ENCODE assay signal across 18 mouse cellular contexts in the genomic region with DNA sequence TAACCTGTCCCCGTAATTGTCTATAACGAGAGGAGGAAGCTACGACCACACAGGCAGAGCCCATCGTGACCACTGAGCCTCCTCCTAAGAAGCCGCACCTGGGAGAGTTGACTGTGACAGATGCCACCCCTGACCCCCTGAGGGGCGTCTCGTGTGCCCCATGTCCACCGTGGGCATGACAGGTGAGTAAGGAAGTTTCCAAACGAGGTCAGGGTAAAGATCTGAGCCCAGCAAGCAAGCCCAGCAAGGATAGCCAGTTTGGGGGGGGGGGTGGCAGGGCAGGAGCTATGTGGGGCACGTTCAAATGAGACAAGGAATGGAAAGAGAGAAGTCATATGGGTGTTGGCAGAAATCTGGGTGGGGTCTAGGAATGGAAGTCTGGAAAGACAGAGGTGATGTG. TPM values are rescaled to one million over a fixed set of nuclear protein-coding genes. Genes with fewer than 3 reads are reported as not detected.
A peak's percentile ranks its signal among the peaks of the same experiment; 100 is the strongest.
DNase-seq lines count a peak whose midpoint lies in the region.
"Had no signal": no experiment of that assay in that cellular context is flagged by ENCODE, and none has a peak within 500 bp of the region (broad histone marks: within the 10 kb centered on the region; RNA-seq: fewer than 3 reads in every experiment).

No protein-coding gene starts in this region.

- DNase-seq in adrenal gland, adult 2 months: peak; percentile 36
- DNase-seq in adrenal gland, adult 8-10 months: no peak
- DNase-seq in heart, adult 11 months: peak; percentile 75
- no peak for DNase-seq in heart, adult 18-20 months
- peak; percentile 30 for DNase-seq in testis, postnatal 10 days (ENCODE audit: low spot score)
- DNase-seq in testis, postnatal 14 days (ENCODE audit: low spot score): no peak
- DNase-seq in adrenal gland, postnatal 36 days: peak; percentile 35 to 48
- DNase-seq in retina, postnatal 1 day: no peak

RNA-seq across cellular contexts. Expression of gene Cyp21a1, which starts 9.3 kb away (rescaled TPM):
- total RNA-seq in adrenal gland, adult 2 months (2021): over 10,000 TPM in 1 of 2 experiments, 1,000 to 10,000 TPM in 1; 5,616 to 11,133 TPM
- polyA plus RNA-seq in adrenal gland, adult 2 months (2012; rRNA removed): 14,410 and 19,594 TPM in 2 replicates
- total RNA-seq in adrenal gland, adult 8-10 months (2022): over 10,000 TPM in 2 of 4 experiments, 1,000 to 10,000 TPM in 2; 6,868 to 18,233 (median 12,184) TPM
- total RNA-seq in heart, adult 18-20 months (2021): not detected
- 1,000 to 10,000 TPM; 6,006 to 9,312 TPM for total RNA-seq in adrenal gland, postnatal 36 days (2021)
- total RNA-seq: common myeloid progenitor, adult 5-6 weeks; MEL had no signal
- polyA plus RNA-seq: C2C12; embryonic facial prominence, embryonic 11.5 days; embryonic facial prominence, embryonic 13.5 days; erythroblast, embryonic 14.5 days; forebrain, embryonic 10.5 days; forebrain, embryonic 12.5 days; forebrain, embryonic 14.5 days; forebrain, embryonic 16.5 days had no signal

RNA-seq across cellular contexts. Expression of gene Stk19, which starts 41.7 kb away (rescaled TPM):
- 10 to 100 TPM; 38.5 to 55.1 TPM for total RNA-seq in adrenal gland, adult 2 months (2021)
- 139 and 176 TPM in 2 replicates for polyA plus RNA-seq in adrenal gland, adult 2 months (2012; rRNA removed)
- total RNA-seq in adrenal gland, adult 8-10 months (2022): 10 to 100 TPM; 43.2 to 75.9 (median 64.6) TPM
- 1 to 10 TPM; 8.5 to 9.5 TPM for total RNA-seq in heart, adult 18-20 months (2021)
- 10 to 100 TPM; 35.8 to 57.5 TPM for total RNA-seq in adrenal gland, postnatal 36 days (2021)

RNA-seq across cellular contexts. Expression of gene Dxo, which starts 41.8 kb away (rescaled TPM):
- total RNA-seq in adrenal gland, adult 2 months (2021): 100 to 1,000 TPM in 1 of 2 experiments, 10 to 100 TPM in 1; 47.0 to 126 TPM
- polyA plus RNA-seq in adrenal gland, adult 2 months (2012; rRNA removed): 82.7 and 107 TPM in 2 replicates
- 10 to 100 TPM; 48.2 to 76.5 (median 67.0) TPM for total RNA-seq in adrenal gland, adult 8-10 months (2022)
- 10 to 100 TPM in 1 of 2 experiments, 1 to 10 TPM in 1; 9.8 to 13.3 TPM for total RNA-seq in heart, adult 18-20 months (2021)
- 10 to 100 TPM; 66.9 to 67.3 TPM for total RNA-seq in adrenal gland, postnatal 36 days (2021)

RNA-seq across cellular contexts. Expression of gene C4b, which starts 51.3 kb away (rescaled TPM):
- total RNA-seq in adrenal gland, adult 2 months (2021): 100 to 1,000 TPM; 121 to 181 TPM
- 48.1 and 51.4 TPM in 2 replicates for polyA plus RNA-seq in adrenal gland, adult 2 months (2012; rRNA removed)
- total RNA-seq in adrenal gland, adult 8-10 months (2022): 100 to 1,000 TPM; 116 to 180 (median 142) TPM
- 10 to 100 TPM; 14.4 to 25.5 TPM for total RNA-seq in heart, adult 18-20 months (2021)
- 100 to 1,000 TPM; 140 to 152 TPM for total RNA-seq in adrenal gland, postnatal 36 days (2021)
- polyA plus RNA-seq: C2C12; embryonic facial prominence, embryonic 11.5 days; embryonic facial prominence, embryonic 13.5 days; forebrain, embryonic 10.5 days; forebrain, embryonic 12.5 days; forebrain, embryonic 14.5 days; forebrain, embryonic 16.5 days had no signal

RNA-seq across cellular contexts. Expression of gene Skiv2l, which starts 55.0 kb away (rescaled TPM):
- 10 to 100 TPM; 62.1 to 65.8 TPM for total RNA-seq in adrenal gland, adult 2 months (2021)
- 105 and 112 TPM in 2 replicates for polyA plus RNA-seq in adrenal gland, adult 2 months (2012; rRNA removed)
- 10 to 100 TPM; 67.2 to 85.0 (median 83.5) TPM for total RNA-seq in adrenal gland, adult 8-10 months (2022)
- total RNA-seq in heart, adult 18-20 months (2021): 10 to 100 TPM; 20.5 to 21.0 TPM
- total RNA-seq in adrenal gland, postnatal 36 days (2021): 10 to 100 TPM; 59.5 to 59.9 TPM

Comparison
In these comparisons a context has a peak if more than half of its experiments do, and no peak if none do; other contexts are left out.
1. DNase-seq: peak in adrenal gland, adult 2 months (single experiment), heart, adult 11 months (single experiment), testis, postnatal 10 days (single experiment) and adrenal gland, postnatal 36 days (2 of 2); none in adrenal gland, adult 8-10 months (single experiment), heart, adult 18-20 months (0 of 2), testis, postnatal 14 days (single experiment) and retina, postnatal 1 day (single experiment).
2. RNA of gene Cyp21a1, which starts 9.3 kb away (total RNA-seq): 6,868 to 18,233 TPM in adrenal gland, adult 8-10 months, 5,616 to 11,133 TPM in adrenal gland, adult 2 months and 6,006 to 9,312 TPM in adrenal gland, postnatal 36 days; not detected in heart, adult 18-20 months; every median in the first group is over 1,000 times any median in the second.